Mouse (Mus musculus): ENCODE measurements around the gene Fancc. TPM values are rescaled to one million over a fixed set of nuclear protein-coding genes. Genes with fewer than 3 reads are reported as not detected.

Gene Fancc
- polyA plus RNA-seq, 1 experiment from 2014 or later, result 21.8 TPM

GRCm38 (mm10) chr13:63411310-63412022, 85.6 kb downstream of the Fancc start:
- DNase-seq (ENCODE audit: low spot score) (no peak), ATAC-seq (replicated peaks; ENCODE audit: insufficient number of reproducible peaks, low FRiP score, low TSS enrichment, low read depth) (no peak)
- no peaks in the 10 kb centered on the region for H3K27me3 ChIP-seq (ENCODE audit: control insufficient read depth, insufficient read depth, low read length)
- no peaks in the 10 kb centered on the region; the same call in 1 of the 2 replicates for H3K36me3 ChIP-seq (replicated peaks; ENCODE audit: control insufficient read depth, insufficient read depth, low read depth, low read length)
- WGBS, result 71% methylated on average over 4 of the region's 4 CpGs
- no peaks in the 10 kb centered on the region for H3K9me3 ChIP-seq (replicated peaks; ENCODE audit: control insufficient read depth, low read length)
- H3K4me3 ChIP-seq (ENCODE audit: low read depth, low read length), result no peak overlapping the region
- H3K27ac ChIP-seq (replicated peaks; ENCODE audit: low read depth, low read length), result no peak overlapping the region
- no peaks in the 10 kb centered on the region for H3K4me1 ChIP-seq (ENCODE audit: control insufficient read depth, insufficient read depth, low read length)
- no peak overlapping the region for H3K9ac ChIP-seq (replicated peaks; ENCODE audit: low read length)
- no peak overlapping the region for H3K4me2 ChIP-seq (ENCODE audit: low read depth, low read length)

- Histone ChIP-seq H3K4me1 (ENCODE audit: control insufficient read depth, insufficient read depth, low read length) (no peaks in the 10 kb centered on the region), H3K27ac (replicated peaks; ENCODE audit: low read depth, low read length) (no peak overlapping the region), H3K36me3 (replicated peaks; ENCODE audit: control insufficient read depth, insufficient read depth, low read depth, low read length) (no peaks in the 10 kb centered on the region; the same call in 1 of the 2 replicates), H3K9ac (replicated peaks; ENCODE audit: low read length) (no peak overlapping the region), H3K4me2 (ENCODE audit: low read depth, low read length) (no peak overlapping the region), H3K9me3 (replicated peaks; ENCODE audit: control insufficient read depth, low read length) (no peaks in the 10 kb centered on the region), H3K27me3 (ENCODE audit: control insufficient read depth, insufficient read depth, low read length) (no peaks in the 10 kb centered on the region), H3K4me3 (ENCODE audit: low read depth, low read length) (no peak overlapping the region)
- DNase-seq (ENCODE audit: low spot score) (no peak), ATAC-seq (replicated peaks; ENCODE audit: insufficient number of reproducible peaks, low FRiP score, low TSS enrichment, low read depth) (no peak)
- 85% methylated on average over 9 of the region's 9 CpGs for WGBS
Measured at GRCm38 (mm10) chr13:63410578-63411298, 86.3 kb downstream of the Fancc start.

DNA sequence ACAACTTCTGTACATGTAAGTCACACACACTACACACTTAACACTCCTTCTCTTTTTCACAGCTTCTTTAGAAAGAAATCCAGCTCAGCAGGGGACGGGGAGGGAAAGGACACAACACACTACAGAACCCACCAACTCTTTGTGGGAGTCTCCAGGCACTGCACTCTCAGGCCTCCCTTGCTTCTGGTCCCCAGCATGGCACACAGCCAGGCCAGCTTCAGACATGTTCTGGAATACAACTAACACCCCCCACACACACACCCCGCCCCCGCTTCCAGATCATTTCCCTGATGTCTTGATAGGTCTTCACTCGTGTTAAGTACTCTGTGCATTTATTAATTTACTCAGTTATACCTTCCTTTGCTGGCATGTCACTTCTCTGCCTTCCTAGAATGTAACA, 91.9 kb downstream of the Fancc start:
- WGBS, result 88% methylated on average over 4 of the region's 4 CpGs
- H3K9ac ChIP-seq (replicated peaks; ENCODE audit: low read length), result no peak overlapping the region
- no peak overlapping the region for H3K4me3 ChIP-seq (ENCODE audit: low read depth, low read length)
- no peaks in the 10 kb centered on the region for H3K36me3 ChIP-seq (replicated peaks; ENCODE audit: control insufficient read depth, insufficient read depth, low read depth, low read length)
- H3K27ac ChIP-seq (replicated peaks; ENCODE audit: low read depth, low read length), result no peak overlapping the region
- DNase-seq (ENCODE audit: low spot score) (no peak), ATAC-seq (replicated peaks; ENCODE audit: insufficient number of reproducible peaks, low FRiP score, low TSS enrichment, low read depth) (no peak)
- no peaks in the 10 kb centered on the region; the same call in 1 of the 2 replicates for H3K9me3 ChIP-seq (replicated peaks; ENCODE audit: control insufficient read depth, low read length)
- H3K4me2 ChIP-seq (ENCODE audit: low read depth, low read length), result no peak overlapping the region
- no peaks in the 10 kb centered on the region for H3K4me1 ChIP-seq (ENCODE audit: control insufficient read depth, insufficient read depth, low read length)
- no peaks in the 10 kb centered on the region for H3K27me3 ChIP-seq (ENCODE audit: control insufficient read depth, insufficient read depth, low read length)

DNA sequence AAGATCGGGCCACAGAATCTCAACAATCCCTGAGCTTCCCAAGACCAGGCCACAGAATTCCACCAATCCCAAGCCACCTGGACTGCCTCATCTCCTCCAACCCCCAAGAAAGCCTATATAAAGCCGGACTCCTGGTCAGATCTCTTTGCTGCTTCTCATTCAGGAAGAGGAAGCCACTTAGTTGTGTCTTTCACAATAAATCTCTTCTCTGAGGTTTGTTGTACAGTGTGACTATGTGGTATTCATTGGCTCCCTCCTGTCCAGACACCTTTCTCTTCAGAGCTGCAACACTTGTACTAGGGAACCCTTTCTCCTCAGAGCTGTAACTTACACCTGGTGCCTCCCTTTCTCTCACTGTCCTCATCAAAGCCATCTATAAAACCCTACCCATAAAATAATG, 92.4 kb downstream of the Fancc start:
- no peak for DNase-seq (ENCODE audit: low spot score)
- Histone ChIP-seq H3K9ac (replicated peaks; ENCODE audit: low read length) (no peak overlapping the region), H3K27ac (replicated peaks; ENCODE audit: low read depth, low read length) (no peak overlapping the region), H3K4me3 (ENCODE audit: low read depth, low read length) (no peak overlapping the region), H3K4me2 (ENCODE audit: low read depth, low read length) (no peak overlapping the region), H3K9me3 (replicated peaks; ENCODE audit: control insufficient read depth, low read length) (no peaks in the 10 kb centered on the region; the same call in 1 of the 2 replicates), H3K27me3 (ENCODE audit: control insufficient read depth, insufficient read depth, low read length) (no peaks in the 10 kb centered on the region), H3K36me3 (replicated peaks; ENCODE audit: control insufficient read depth, insufficient read depth, low read depth, low read length) (no peaks in the 10 kb centered on the region), H3K4me1 (ENCODE audit: control insufficient read depth, insufficient read depth, low read length) (no peaks in the 10 kb centered on the region)
- ATAC-seq (replicated peaks; ENCODE audit: insufficient number of reproducible peaks, low FRiP score, low TSS enrichment, low read depth), result no peak
- WGBS, result 74% methylated on average over 2 of the region's 2 CpGs

DNA sequence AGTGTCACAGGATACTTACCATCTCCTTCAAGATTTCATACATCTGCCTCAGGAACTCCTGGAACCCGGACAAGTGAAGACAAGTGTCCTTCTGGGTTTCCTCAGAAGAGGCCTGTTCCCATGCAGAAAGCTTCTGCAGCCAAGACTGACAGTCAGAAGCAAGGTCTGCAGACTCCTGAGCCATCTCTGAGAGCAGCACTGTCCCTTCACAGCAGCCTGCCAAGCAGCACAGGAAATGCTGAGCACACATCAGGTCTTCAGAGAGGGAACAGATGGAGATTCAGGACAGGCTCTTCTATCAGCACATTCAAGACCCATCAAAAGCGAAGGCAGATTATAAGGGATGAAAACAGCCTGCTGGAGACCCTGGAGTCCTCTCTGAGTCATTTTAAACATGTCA, 94.3 kb downstream of the Fancc start:
- Histone ChIP-seq H3K9me3 (replicated peaks; ENCODE audit: control insufficient read depth, low read length) (no peaks in the 10 kb centered on the region; the same call in 1 of the 2 replicates), H3K4me1 (ENCODE audit: control insufficient read depth, insufficient read depth, low read length) (no peaks in the 10 kb centered on the region), H3K4me3 (ENCODE audit: low read depth, low read length) (no peak overlapping the region), H3K27me3 (ENCODE audit: control insufficient read depth, insufficient read depth, low read length) (no peaks in the 10 kb centered on the region), H3K4me2 (ENCODE audit: low read depth, low read length) (no peak overlapping the region), H3K36me3 (replicated peaks; ENCODE audit: control insufficient read depth, insufficient read depth, low read depth, low read length) (no peaks in the 10 kb centered on the region), H3K27ac (replicated peaks; ENCODE audit: low read depth, low read length) (no peak overlapping the region), H3K9ac (replicated peaks; ENCODE audit: low read length) (no peak overlapping the region)
- DNase-seq (ENCODE audit: low spot score) (no peak), ATAC-seq (replicated peaks; ENCODE audit: insufficient number of reproducible peaks, low FRiP score, low TSS enrichment, low read depth) (no peak)
- WGBS, result 84% methylated on average over 2 of the region's 2 CpGs

- no peaks in the 10 kb centered on the region for H3K27me3 ChIP-seq (ENCODE audit: control insufficient read depth, insufficient read depth, low read length)
- no peak overlapping the region for H3K9ac ChIP-seq (replicated peaks; ENCODE audit: low read length)
- H3K27ac ChIP-seq (replicated peaks; ENCODE audit: low read depth, low read length), result no peak overlapping the region
- H3K4me2 ChIP-seq (ENCODE audit: low read depth, low read length), result no peak overlapping the region
- no peaks in the 10 kb centered on the region for H3K36me3 ChIP-seq (replicated peaks; ENCODE audit: control insufficient read depth, insufficient read depth, low read depth, low read length)
- ATAC-seq (replicated peaks; ENCODE audit: insufficient number of reproducible peaks, low FRiP score, low TSS enrichment, low read depth) (no peak), DNase-seq (ENCODE audit: low spot score) (no peak)
- H3K9me3 ChIP-seq (replicated peaks; ENCODE audit: control insufficient read depth, low read length), result no peaks in the 10 kb centered on the region; the same call in 1 of the 2 replicates
- 88% methylated on average over 6 of the region's 6 CpGs for WGBS
- H3K4me3 ChIP-seq (ENCODE audit: low read depth, low read length), result no peak overlapping the region
- H3K4me1 ChIP-seq (ENCODE audit: control insufficient read depth, insufficient read depth, low read length), result no peaks in the 10 kb centered on the region
Measured at GRCm38 (mm10) chr13:63400069-63400468, 97.0 kb downstream of the Fancc start.

DNA sequence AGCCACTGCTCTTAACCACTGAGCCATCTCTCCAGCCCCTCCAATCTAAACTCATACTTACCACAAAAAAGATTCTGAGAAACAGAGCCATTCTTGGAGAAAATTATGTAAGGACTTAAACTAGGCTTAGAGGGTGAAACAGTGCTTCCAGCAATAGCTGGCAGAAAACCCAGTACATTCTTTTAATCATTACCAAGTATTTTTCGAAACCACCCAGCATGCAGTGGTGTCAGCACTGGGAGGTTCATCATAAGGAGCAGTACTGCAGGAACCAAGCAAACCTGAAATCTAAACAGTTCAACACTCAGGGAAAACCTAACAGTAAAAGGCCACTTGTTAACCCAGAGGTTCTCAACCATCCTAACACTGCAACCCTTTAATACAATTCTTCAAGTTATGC, 99.7 kb downstream of the Fancc start:
- no peak overlapping the region for H3K9ac ChIP-seq (replicated peaks; ENCODE audit: low read length)
- H3K36me3 ChIP-seq (replicated peaks; ENCODE audit: control insufficient read depth, insufficient read depth, low read depth, low read length), result no peaks in the 10 kb centered on the region
- DNase-seq (ENCODE audit: low spot score), result no peak
- no peaks in the 10 kb centered on the region for H3K4me1 ChIP-seq (ENCODE audit: control insufficient read depth, insufficient read depth, low read length)
- no peak overlapping the region for H3K4me2 ChIP-seq (ENCODE audit: low read depth, low read length)
- ATAC-seq (replicated peaks; ENCODE audit: insufficient number of reproducible peaks, low FRiP score, low TSS enrichment, low read depth), result no peak
- no peak overlapping the region for H3K4me3 ChIP-seq (ENCODE audit: low read depth, low read length)
- no peaks in the 10 kb centered on the region for H3K27me3 ChIP-seq (ENCODE audit: control insufficient read depth, insufficient read depth, low read length)
- 89% methylated on average over 1 of the region's 1 CpGs for WGBS
- no peaks in the 10 kb centered on the region for H3K9me3 ChIP-seq (replicated peaks; ENCODE audit: control insufficient read depth, low read length)
- no peak overlapping the region for H3K27ac ChIP-seq (replicated peaks; ENCODE audit: low read depth, low read length)

All from embryonic facial prominence, embryonic 11.5 days (tissue).